Mouse (Mus musculus): ENCODE data around the gene Kpna2.
"Not testable (repeated sequence)": the region's sequence is repeated elsewhere in the genome, so short reads cannot be mapped to it uniquely, and the experiment has no call there.

Gene Kpna2

DNA sequence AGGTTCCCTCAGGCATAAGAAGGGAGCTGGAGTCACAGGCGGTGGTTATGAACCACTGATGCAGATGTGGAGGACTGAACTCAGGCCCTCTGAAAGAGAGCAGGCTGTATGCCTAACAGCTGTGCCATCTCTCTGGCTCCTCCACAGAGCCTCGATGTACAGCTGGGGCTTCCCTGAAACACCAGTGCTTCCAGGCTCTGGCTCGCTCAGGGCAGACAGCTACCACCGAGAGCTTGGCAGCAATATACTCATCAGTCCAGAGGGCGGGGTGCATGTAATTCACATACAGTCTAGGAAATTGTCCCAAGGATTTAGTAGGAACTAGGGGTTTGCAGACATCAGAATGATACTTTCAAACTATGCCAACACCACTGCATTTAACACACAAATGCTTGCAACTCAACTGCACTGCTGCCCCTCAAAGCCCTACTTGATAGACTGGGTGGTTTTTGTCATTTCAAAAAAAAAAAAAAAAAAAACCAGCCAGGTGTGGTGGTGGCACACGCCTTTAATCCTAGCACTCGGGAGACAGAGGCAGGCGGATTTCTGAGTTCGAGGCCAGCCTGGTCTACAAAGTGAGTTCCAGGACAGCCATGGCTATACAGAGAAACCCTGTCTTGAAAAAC, 13.2 kb downstream of the Kpna2 start:
- not testable (repeated sequence) for DNase-seq (ENCODE audit: low spot score in 2 of 2)

DNA sequence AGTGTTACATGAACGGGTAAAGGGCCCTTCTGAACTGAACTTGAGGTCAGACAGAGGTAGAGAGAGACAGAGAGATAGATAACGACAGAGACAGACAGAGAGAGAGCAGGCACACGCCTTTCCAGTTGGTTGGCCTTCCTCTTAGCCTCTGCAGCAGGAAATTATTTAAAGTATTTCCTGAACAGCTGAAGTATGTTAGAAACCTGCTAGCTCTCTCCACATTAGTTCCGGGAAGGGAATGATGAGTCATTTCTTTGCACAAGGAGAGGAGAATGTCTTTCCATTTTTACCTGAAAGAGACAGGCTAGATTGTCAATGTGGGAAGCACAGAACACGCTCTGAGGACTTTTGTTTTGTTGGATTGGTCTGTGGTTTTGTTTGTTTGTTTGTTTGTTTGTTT, 17.0 kb downstream of the Kpna2 start:
- DNase-seq (ENCODE audit: low spot score in 2 of 2), result no peak

DNA sequence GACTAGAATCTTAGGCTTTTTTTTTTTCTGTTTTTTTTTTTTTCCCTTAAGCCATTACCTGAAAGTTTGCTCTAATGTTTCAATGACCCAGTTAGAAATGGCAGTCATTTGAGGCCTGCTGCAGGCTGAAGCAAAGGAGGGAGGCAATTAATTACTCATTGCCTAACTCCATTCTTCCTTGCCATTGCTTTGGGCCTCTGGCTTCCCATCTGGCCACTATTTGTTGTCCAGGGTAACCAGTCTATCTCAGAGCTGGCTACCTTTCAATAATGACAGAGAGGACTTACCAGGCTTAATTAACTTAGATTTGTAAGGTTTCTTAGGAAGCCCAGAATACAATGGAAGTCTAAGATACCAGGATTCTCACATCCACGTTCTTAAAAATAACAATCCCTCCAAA, 17.6 kb downstream of the Kpna2 start:
- DNase-seq (ENCODE audit: low spot score in 2 of 2), result no peak

DNA sequence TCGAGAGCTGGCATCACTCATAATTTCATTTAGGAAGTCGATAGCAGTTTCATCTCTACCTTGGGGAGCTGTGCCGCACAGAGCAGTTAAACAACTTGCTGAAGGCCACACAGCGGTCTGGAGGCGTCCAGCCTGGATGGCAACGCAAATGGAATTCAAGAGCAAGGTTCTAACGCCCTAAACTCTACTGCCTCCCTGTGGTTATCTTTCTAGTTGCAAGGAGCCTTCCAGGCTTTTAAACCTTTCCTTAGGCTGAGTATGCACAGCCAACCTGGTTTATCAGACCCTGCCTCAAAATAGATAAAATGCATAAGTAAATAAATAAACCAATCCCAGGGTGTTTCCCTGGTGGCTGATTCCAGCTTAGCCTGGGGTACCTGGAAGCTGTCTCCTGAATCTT, 18.9 kb downstream of the Kpna2 start:
- DNase-seq (ENCODE audit: low spot score in 2 of 2), result peak in 1 of 2 experiments; percentile 73

DNA sequence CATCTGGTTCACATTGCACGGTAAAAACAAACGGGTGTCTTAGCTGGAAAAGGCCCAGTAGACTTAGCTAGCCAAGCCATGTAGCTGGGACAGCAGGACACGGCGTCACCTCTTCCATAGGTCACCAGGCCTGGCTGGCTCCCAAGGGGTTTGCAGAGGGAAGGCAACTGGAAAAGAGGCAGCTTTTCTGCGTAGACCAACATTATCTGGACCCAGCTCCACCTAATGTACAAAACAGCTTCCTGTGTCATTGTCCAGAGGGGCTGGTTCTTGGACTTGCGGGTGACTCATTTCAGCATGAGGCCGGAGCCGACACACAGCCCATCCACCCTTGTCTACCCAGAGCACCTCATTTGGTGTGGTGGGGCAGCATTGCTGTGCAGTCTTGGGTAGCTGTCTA, 23.1 kb downstream of the Kpna2 start:
- no peak for DNase-seq (ENCODE audit: low spot score in 2 of 2)

DNA sequence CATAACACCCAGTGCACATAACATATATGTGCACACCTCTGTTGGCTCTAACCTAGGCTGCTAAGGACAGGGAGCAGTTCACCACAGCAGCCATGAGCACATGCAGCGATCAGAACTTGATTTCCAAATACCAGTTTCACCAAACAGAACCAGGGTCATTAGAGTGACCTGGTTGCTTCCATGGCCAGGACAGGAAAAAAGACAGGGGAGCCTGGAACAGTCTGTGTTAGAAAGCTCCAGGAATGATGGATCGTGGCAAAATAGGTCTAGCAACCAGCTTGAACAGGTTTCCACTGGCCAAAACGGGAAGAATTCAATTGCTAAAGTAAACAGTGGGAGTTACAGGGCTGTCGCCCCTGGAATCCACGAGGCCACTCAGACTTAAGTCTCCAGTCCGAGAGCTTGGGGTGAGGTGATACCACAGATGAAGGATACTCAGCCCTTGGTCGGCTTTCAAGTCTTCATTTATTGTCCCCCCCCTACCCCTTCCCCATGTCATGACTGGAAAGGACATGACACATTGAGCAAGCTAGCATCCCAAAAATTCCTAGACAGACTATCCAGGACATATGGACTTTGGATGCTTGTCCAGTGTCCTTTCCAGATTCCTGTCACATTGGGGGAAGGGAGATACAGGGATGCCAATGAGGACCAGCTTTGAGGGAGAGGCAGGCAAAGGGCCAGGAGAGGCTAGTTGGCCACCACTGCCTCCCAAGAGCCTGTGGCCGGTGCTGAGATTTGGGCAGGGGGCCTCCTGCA, 23.7 kb downstream of the Kpna2 start:
- no peak for DNase-seq (ENCODE audit: low spot score in 2 of 2)

DNA sequence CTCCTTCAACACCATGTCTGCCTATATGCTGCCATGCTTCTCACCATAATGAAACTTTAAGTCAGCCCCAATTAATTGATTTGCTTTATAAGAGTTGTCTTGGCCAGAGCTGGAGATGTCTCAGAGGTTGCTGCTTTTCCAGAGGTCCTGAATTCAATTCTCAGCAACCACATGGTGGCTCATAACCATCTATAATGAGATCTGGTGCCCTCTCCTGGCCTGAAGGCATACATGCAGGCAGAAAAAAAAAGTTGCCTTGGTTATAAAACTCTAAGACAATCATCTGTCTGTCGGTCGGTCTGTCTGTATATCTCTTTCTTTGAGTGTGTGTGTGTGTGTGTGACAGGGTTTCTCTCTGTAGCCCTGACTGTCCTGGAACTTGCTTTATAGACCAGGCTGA, 24.9 kb downstream of the Kpna2 start:
- no peak for DNase-seq (ENCODE audit: low spot score in 2 of 2)

DNA sequence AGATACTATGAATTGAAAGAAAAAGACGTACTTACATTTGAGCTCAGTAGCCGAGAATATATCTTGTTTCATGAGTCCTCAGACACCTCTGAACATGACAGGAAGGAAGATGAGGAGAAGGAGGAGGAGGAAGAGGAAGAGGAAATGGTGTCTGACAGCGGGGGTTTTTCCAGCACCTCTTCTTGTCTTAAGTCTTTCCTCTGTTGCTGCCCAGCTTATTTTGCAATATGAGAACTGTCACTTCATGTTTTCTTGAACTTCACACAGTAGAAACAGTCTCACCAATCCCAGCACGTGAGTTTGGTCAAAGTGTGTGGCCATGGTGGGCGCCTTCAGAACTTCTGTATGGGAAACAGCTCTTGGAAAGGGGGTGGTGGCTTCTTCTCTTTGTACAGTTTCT, 26.3 kb downstream of the Kpna2 start:
- no peak for DNase-seq (ENCODE audit: low spot score in 2 of 2)

DNA sequence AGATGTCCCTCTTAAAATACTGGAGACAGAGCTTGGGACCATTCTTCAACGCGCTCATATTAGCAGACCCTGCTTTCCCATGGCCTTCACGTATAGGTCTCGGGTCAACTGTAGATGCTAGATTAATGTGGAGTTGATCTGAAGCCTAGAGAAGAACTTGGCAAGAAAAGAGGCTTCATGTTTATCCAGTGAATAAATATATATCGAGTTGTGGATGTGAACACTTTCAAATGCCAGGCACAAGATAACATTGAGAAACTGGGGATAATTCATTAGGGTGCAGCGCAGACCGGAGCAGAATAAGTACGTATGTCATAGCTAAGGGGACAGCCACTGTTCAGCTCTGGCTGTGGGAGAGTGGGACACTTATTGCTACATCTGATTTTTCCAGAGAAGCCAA, 29.5 kb downstream of the Kpna2 start:
- no peak for DNase-seq (ENCODE audit: low spot score in 2 of 2)

DNA sequence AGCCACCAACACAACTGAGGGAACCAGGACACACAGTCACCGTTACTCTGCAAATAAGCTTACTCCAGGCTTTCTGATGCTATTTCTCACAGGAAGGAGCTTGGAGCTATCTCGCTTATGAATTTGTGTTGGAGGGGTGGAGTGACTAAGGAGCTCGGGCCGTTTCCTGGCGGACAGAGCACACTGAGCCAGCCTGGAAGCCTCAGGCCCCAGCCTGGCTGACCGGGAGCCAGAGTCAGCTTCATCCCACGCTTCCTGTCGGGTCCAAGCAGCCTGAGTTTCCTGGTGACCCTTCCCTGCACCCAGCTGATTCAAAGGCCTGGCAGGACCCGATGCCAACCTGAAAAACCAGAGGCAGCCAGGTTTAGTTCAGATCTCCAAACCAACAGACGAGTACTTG, 31.7 kb downstream of the Kpna2 start:
- DNase-seq (ENCODE audit: low spot score in 2 of 2), result no peak

DNA sequence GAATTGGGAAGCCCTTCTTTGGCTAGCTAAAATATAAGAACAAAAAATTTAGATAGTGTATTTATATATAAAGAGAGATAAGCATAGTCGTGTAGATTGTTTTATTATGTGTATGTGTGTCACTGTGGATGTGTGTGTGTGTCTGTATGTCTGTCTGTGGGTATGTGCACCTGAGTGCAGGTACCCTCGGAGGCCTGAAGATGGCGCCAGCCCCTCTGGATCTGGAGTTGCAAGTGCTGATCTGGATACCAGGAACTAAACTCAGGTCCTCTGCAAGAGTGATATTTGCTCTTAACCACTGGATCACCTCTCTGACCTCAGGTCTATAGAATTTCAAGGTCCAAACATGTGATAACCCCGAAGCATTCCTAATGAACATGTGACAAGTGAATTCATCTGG, 33.5 kb downstream of the Kpna2 start:
- no peak for DNase-seq (ENCODE audit: low spot score in 2 of 2)

DNA sequence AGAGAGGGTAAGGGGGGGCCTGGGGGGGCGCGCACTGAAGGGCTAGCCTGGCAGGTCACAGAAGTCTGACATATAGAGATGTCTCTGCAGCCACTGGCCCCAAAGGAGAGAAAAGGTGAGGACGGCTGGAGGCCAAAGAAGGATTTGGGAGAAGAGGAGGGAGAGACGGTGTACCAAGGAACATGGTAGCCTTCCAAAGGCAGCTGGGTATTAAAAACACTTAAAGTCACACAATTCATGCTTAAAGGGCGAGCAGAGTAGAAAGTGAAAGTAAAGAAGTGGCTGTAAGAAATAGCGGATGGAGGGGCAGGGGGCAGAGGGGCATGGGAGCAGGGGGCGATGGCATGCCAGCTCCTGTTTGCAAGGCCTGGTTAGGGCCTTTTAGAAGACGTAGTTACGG, 37.0 kb downstream of the Kpna2 start:
- DNase-seq (ENCODE audit: low spot score in 2 of 2), result no peak

DNA sequence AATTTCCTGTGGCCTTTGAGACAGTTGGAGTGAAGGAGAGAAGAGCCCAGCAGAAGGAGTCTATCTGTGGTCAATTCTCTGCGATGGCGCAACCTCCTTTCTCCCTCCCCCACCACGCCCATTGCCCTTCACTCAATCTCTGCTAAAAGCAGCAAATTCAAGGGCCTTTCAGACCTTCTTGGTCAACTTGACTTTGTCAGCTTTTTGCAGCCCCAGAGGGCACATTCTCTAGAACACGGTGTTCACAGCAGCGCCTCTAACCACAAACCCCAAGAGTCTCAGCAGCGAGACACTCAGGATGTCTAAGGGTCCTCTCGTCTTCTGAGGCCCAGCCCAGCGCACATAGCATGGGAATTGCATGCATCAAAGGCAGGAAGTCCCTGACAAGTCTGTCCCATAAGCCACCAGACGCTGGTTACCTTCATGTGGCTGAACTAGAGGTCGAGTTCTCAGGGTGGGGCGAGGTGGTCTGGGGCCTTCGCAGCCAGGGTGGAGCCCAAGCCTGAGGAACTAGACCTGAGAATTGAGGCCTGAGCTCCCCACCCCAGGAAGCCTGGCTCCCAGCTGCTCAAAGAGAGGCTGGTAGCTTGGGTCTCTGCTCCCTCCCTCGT, 37.8 kb downstream of the Kpna2 start:
- no peak for DNase-seq (ENCODE audit: low spot score in 2 of 2)

DNA sequence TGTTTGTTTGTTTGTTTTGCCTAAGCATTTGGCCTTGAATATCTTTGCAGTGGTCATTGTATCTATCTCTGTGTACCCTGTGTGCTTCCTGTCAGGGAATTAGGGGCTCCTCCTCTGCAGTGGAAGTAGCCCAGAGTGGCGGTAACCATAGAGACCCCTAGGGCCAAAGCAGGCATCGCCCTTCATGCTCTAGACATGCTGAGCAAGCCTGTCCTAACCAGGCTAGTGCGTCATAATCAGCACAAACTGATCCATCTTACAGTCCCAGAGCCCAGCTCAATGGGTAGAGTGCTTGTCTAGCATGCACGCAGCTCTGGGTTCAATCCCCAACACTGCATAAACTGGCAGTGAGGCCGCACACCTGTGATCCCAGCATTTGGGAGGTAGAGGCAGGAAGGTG, 40.2 kb downstream of the Kpna2 start:
- DNase-seq (ENCODE audit: low spot score in 2 of 2), result no peak

DNA sequence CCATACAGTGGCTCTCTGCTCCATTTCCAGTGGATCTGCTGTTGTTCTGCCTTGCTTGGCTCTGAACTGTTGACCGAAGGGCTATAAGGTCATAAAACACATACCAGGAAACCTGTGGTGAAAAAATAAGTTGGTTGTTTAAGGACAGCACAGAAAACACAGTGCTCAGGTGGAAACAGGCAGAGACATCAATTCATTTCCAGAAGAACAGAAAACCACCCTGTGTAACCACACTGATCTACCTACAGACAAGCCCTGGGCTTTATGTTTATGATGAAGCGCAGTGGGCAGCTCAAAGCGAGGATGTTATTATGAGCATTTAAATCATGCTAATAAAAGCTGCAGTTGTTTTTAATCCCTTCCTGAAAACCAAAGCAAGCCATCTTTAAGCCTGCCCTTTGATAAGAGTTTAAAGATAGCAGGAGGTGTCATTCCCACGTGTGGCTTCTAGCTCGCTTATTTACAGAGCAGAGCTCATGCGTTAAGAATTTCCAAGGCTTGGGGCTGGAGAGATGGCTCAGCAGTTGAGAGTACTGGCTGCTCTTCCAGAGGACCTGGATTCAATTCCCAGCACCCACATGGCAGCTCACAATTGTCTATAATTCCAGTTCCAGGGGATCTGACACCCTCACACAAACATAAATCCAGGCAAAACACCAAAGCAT, 40.8 kb downstream of the Kpna2 start:
- no peak for DNase-seq (ENCODE audit: low spot score in 2 of 2)

DNA sequence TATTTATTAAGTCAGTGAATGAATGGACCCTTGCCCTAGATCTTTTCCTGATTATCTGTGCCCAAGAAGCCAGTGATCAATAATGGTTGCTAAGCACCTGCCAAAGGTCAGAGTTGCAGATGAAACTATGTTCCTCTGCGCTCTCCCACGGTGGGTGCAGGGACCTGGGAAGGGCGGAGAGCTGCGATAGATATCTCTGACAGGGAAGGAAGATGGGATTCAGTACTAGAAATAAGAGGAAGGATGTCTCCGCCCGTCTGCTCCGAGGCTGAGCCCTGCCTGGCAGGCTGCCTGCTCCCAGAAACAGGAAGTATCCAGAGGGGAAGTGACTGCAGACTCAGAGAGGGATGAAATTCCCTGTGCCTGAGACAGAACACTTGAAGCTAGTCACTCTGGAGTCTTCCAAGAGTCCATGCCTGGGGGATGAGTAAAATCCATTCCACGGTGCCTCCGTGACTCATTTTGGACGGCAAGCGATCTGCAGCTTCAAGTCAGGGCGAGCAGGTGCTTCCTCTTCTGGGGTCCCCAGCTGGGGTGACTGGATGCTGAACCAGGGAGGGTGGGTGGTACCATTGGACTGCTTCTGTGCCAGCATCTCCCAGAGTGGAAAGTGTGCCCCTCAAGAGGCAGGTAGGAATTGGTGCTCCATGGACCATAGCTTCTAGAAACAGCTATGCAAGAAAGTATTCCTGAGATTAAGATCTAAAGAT, 41.9 kb downstream of the Kpna2 start:
- DNase-seq (ENCODE audit: low spot score in 2 of 2), result no peak

DNA sequence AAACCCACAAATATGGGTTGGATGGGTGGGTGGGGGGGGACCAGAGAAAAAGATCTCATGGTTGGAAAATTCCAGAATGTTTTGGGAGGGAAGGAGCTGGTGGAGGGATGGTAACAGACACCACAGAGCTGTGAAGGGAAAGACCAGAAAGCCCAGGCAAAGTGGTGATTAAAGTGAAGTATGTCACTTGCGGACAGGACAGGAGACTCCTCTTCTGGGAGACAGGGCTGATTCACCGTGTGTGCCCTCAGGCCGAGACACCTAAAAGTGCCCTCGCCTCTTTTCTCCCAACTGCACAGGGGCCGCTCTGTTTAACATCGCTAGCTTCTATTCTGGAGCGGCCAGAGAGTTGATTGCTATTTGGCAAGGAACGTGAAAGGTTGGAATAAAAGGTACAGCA, 44.8 kb downstream of the Kpna2 start:
- no peak for DNase-seq (ENCODE audit: low spot score in 2 of 2)

DNA sequence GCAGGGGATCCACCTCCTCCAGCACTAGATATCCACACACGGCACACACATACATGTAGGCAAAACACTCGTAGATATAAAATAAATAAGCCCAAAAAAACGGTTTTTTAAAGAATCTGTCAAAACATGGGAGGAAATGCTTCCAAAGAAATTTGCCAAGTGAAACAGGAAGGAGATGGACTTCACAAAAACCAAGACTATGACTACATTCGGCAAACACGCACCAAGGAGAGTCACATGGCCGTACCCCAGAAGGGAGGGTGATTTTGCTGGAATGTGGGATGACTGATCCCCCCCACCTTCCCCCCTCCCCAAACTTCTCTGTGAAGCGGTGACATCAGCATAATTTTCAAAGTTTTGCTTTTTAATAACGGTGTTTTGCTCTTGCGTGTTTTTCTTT, 45.2 kb downstream of the Kpna2 start:
- no peak for DNase-seq (ENCODE audit: low spot score in 2 of 2)
